Mouse (Mus musculus) forebrain, embryonic 11.5 days (tissue): ENCODE measurements around the gene Efs. TPM values are rescaled to one million over a fixed set of nuclear protein-coding genes. Genes with fewer than 3 reads are reported as not detected.
A peak's percentile ranks its signal among the peaks of the same experiment; 100 is the strongest.
"Not testable (repeated sequence)": the region's sequence is repeated elsewhere in the genome, so short reads cannot be mapped to it uniquely, and the experiment has no call there.

Experiments used
- ATAC-seq: fragments of 200-750 bp; cut with Nextera tagmentation; replicated peaks from 2 replicates; pipeline ENCODE4 v1.8.0; 2017; ENCODE audit warnings: moderate TSS enrichment; ENCODE audit not compliant: low FRiP score
- DNase-seq: peaks from one replicate; pipeline ENCODE4 v3.0.0-alpha.2; 2017; ENCODE audit warnings: low spot score
- H3K27ac ChIP-seq: fragments of 300-500 bp; sonication (generic); 2 replicates; pipeline ENCODE4 v1.5.1; 2014; ENCODE audit warnings: low read depth, low read length
- H3K27me3 ChIP-seq: fragments of 300-500 bp; sonication (generic); 2 replicates; pipeline ENCODE4 v1.6.1; 2014; ENCODE audit warnings: mild to moderate bottlenecking, low read length, mixed read lengths; ENCODE audit not compliant: control insufficient read depth, insufficient read depth
- H3K36me3 ChIP-seq: fragments of 300-500 bp; sonication (generic); 2 replicates; pipeline ENCODE4 v1.6.1; 2014; ENCODE audit warnings: mild to moderate bottlenecking, low read length, moderate library complexity, mixed read lengths; ENCODE audit not compliant: control insufficient read depth, insufficient read depth
- H3K4me1 ChIP-seq: fragments of 300-500 bp; sonication (generic); replicated peaks from 2 replicates; pipeline ENCODE4 v1.6.1; 2014; ENCODE audit warnings: low read length, mixed read lengths; ENCODE audit not compliant: control insufficient read depth, insufficient read depth
- H3K4me2 ChIP-seq: fragments of 300-500 bp; sonication (generic); 2 replicates; pipeline ENCODE4 v1.6.1; 2014; ENCODE audit warnings: low read depth, mild to moderate bottlenecking, low read length, moderate library complexity, mixed read lengths; ENCODE audit not compliant: severe bottlenecking
- H3K4me3 ChIP-seq: fragments of 300-500 bp; sonication (generic); 2 replicates; pipeline ENCODE4 v1.5.1; 2014; ENCODE audit warnings: low read depth, low read length
- H3K9ac ChIP-seq: fragments of 300-500 bp; sonication (generic); 2 replicates; pipeline ENCODE4 v1.6.1; 2014; ENCODE audit warnings: low read length
- H3K9me3 ChIP-seq: fragments of 300-500 bp; sonication (generic); 2 replicates; pipeline ENCODE4 v1.6.1; 2016; ENCODE audit warnings: low read length, mixed read lengths; ENCODE audit not compliant: control insufficient read depth
- WGBS: fragments of 180-500 bp; shearing (Covaris S2); extraction: QIAGEN DNeasy Blood & Tissue Kit; methylation state at CpG from one replicate; pipeline ENCODE4 v1.1.7; 2014; 5-methylcytosine and 5-hydroxymethylcytosine counted together
- polyA plus RNA-seq: library from polyadenylated mRNA; unstranded; fragments of >200 nt; fragmentation: Nextera tagmentation; extraction: Ambion mirVana; gene quantifications from 2 replicates; pipeline ENCODE4 v1.2.1, GENCODE M21; 2014

The Efs gene
- polyA plus RNA-seq, result 39.4 and 41.8 TPM in 2 replicates

DNA sequence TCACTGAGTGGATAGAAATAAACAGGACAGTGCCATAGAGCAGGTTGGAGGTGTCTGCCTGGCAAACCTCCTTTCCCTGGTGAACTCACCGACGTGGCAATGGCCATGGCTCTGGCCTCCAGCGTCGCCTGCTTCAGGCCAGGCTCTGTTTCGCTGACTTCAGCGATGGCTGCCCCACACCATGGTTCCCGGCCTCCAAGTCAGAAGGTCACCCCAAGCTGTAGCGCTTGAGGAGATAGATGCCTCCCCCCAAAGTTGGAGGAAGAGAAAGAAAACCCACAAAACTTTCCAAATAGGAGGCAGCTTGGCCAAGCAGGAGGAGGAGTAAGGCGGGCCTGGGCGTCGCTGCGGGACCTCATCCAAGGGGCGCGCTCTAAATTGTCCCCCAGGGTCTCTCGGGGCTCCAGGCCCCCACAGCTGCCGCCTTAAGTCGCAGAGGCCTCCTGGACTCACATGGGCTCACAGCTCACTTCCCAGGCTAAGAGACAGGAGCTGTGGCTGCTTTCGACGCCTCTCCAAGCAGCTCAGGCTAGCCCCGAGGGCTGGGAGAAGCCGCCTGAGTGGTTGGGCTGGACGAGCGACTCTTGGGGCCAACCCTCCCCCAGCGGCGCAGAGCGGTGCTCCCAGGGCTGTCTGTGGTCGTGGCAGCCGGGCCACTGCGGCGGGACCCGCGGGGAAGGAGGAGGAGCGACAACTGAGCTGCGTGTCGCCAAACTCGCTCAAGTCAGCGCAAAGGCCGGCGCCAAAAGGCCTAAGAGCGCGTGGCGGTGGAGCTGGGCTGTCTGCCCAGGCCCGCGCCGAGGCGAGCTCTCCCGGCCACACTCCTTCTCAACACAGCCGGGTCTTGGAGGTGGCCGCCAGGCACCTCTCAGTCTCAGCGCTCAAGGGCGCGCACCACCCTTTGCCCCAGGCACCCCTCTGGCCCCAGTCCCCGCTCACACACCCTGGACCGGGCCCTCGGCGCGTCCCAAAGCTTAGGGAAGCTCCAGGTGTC, at the start of gene Efs:
Gene Efs, minus strand, starts transcription at position 778 of the 994 bp plus-strand sequence.
- H3K4me1 ChIP-seq, result peaks cover 14% of the 10 kb centered on the region; the same call in 1 of the 2 replicates
- peak; percentile 53 for ATAC-seq
- 2% methylated on average over 57 of the region's 57 CpGs for WGBS
- peaks cover 16% of the 10 kb centered on the region for H3K36me3 ChIP-seq
- peak within 1 kb of the TSS; percentile 95 for H3K9ac ChIP-seq
- DNase-seq, result peak; percentile 85
- no peaks in the 10 kb centered on the region for H3K27me3 ChIP-seq
- peak within 1 kb of the TSS; percentile 98 for H3K27ac ChIP-seq
- H3K9me3 ChIP-seq, result peaks cover 14% of the 10 kb centered on the region
- peak within 1 kb of the TSS; percentile 52 for H3K4me3 ChIP-seq
- H3K4me2 ChIP-seq, result peak within 1 kb of the TSS; percentile 96

DNA sequence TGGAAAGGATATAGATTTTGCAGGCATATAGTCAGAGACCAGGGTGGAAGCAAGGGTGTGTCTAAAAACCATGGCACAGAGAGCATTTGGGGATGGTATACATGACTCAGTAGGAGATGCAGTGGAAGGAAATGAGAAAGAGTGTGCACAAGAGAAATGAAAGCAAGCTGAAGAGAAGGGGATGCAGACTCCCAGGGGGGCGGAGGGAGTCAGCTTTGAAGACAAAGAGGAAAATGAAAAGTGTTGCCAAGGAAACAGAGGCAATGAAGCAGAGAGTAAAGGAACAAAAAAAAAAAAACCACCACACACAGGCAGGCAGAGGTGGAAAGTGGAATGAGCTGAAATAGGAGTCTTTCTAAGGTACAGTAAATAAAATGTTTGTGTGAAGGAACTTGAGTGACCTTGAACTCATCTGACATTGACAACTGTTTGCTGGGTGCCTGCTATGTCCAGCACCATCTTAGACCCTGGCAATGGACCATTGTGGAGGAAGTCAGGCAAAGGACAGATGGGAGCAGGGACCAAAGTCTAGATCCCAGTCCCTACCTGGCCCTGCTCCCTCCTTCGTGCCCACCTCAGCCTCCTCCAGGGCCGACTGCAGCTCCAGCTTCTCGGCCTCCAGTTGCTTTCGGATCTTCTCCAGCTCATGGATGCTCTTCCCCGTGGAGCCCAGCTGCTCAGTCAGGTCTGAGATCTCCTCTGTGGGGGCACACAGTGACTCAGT, 48.3 kb upstream of the Efs start:
- Histone ChIP-seq H3K4me2 (no peak overlapping the region), H3K4me3 (no peak overlapping the region), H3K27ac (no peak overlapping the region), H3K36me3 (no peaks in the 10 kb centered on the region), H3K27me3 (no peaks in the 10 kb centered on the region), H3K9ac (no peak overlapping the region), H3K9me3 (no peaks in the 10 kb centered on the region), H3K4me1 (0 out of 2 replicates have a peak, but pooled peaks cover 3% of the 10 kb centered on the region)
- DNase-seq, result no peak
- no peak for ATAC-seq
- 74% methylated on average over 6 of the region's 6 CpGs for WGBS

DNA sequence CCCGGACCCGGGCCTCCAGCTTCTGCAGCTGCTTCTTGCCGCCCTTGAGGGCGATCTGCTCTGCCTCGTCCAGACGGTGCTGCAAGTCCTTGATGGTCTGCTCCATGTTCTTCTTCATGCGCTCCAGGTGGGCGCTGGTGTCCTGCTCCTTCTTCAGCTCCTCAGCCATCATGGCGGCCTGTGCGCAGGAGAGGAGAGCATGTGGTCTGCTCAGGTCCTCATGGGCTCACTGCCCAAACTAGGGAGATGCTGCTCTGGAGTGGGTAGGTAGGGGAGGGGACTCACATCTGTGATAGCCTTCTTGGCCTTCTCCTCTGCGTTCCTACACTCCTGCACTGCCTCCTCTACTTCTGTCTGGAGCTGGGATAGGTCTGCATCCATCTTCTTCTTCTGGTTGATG, 46.9 kb upstream of the Efs start:
- not testable (repeated sequence) for H3K4me1 ChIP-seq, H3K4me3 ChIP-seq, ATAC-seq, H3K4me2 ChIP-seq, H3K36me3 ChIP-seq, H3K9ac ChIP-seq, DNase-seq, H3K27me3 ChIP-seq, H3K27ac ChIP-seq, H3K9me3 ChIP-seq
- 94% methylated on average over 7 of the region's 11 CpGs for WGBS

DNA sequence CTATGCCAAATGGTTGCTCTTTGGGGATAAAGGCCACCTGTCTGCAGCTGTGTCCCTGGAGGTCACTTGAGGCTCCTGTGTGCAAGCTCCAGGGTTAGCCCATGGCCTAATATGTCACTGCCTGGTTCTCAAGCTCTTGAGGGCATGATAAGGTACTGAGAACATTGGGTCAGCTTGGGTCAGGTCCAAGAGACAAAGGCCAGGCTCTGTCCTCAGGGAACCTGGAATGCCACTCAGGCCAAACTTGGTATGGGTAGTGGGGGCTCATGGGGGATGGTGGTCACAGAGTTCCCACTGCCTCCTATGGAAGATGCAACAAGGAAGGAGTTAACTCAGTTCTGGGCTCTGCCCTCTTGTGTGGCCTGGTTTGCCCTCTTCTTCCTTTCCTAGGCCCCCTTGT, 42.4 kb upstream of the Efs start:
- Histone ChIP-seq H3K27me3 (no peaks in the 10 kb centered on the region), H3K9ac (no peak overlapping the region), H3K9me3 (no peaks in the 10 kb centered on the region), H3K4me2 (no peak overlapping the region), H3K4me1 (no peaks in the 10 kb centered on the region), H3K27ac (no peak overlapping the region), H3K36me3 (no peaks in the 10 kb centered on the region), H3K4me3 (no peak overlapping the region)
- no peak for DNase-seq
- no peak for ATAC-seq

DNA sequence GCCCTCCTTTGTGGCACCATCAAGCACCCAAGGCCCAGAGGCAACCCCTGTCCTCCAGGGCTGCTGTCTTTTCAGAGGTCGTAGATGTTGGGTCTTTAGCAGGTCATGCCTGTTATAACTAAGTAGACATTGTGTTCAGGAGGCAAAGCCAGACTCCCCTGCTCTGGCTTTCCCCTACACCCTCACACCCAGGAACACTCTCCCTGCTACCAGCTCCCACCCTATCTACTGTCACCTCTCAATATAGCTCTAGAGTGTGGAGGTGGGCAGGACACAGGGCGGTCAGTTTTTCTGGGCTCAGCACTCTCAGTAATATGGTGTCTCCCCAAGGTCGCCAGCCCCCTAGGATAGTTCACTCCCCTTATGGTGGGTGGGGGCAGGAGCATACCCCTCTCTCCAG, 41.9 kb upstream of the Efs start:
- WGBS, result 85% methylated on average over 3 of the region's 3 CpGs
- no peak overlapping the region for H3K4me3 ChIP-seq
- H3K27ac ChIP-seq, result no peak overlapping the region
- no peak overlapping the region for H3K4me2 ChIP-seq
- H3K27me3 ChIP-seq, result no peaks in the 10 kb centered on the region
- H3K9ac ChIP-seq, result no peak overlapping the region
- no peaks in the 10 kb centered on the region for H3K4me1 ChIP-seq
- no peaks in the 10 kb centered on the region for H3K9me3 ChIP-seq
- no peaks in the 10 kb centered on the region for H3K36me3 ChIP-seq
- ATAC-seq (no peak), DNase-seq (no peak)

DNA sequence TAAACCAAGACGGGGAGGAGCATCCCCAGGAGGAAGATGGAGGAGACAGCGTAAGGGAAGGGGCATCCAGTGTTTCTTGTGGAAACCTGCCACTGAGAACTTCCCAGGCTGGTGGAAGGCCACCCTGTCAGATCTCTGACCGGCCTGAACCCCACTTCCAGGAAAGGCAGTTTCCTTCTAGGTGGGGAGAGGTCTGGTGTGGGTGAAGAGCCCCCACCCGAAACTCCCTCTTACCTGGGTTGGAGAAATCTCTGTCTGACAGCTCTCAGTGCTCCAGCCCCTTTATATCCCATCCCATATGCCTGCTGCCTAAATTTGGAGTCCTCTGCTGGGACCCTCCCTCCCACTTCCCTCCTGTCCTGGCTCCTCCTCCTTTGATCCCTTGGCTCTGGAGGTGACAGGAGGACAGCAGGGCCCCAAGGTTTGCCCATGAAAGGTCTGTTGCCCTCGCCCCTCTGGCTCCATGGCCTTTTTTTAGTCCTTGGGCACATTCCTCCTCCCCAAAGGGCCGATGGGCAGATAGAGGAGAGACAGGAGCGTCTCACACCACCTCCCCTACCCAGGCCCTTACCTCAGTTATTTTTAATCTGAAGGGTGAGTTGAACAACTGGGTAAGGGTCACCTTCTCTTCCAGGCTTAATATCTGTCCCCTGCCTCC, 40.5 kb upstream of the Efs start, which contains the start of gene Myh6:
Gene Myh6, minus strand, starts transcription at position 608 of the 658 bp plus-strand sequence.
- ATAC-seq (no peak), DNase-seq (no peak)
- no peaks in the 10 kb centered on the region for H3K27me3 ChIP-seq
- no peaks in the 10 kb centered on the region for H3K9me3 ChIP-seq
- H3K9ac ChIP-seq, result no peak within 1 kb of the TSS
- no peak within 1 kb of the TSS for H3K27ac ChIP-seq
- H3K4me1 ChIP-seq, result no peaks in the 10 kb centered on the region
- H3K4me2 ChIP-seq, result no peak within 1 kb of the TSS
- WGBS, result 81% methylated on average over 7 of the region's 7 CpGs
- H3K4me3 ChIP-seq, result no peak within 1 kb of the TSS
- no peaks in the 10 kb centered on the region for H3K36me3 ChIP-seq

DNA sequence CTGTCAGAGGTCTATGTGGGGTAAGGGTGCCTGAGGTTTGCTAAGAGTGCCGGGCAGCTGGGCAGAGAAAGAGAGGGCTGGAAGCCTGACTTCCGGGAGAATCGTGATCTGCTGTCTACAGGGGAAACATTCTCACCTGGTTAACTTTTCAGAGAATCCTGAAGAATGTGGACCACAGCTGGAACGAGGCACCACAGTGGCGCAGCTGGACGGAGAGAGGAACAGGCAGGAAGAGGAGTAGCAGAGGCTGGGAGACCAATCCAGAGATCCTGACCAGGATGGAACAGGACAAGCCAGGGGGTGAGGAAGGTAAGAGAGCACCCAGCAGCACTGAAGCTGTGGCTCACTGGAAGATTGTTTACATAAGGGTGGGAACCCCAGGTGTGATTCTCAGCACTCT, 39.7 kb upstream of the Efs start:
- Histone ChIP-seq H3K27me3 (no peaks in the 10 kb centered on the region), H3K4me1 (no peaks in the 10 kb centered on the region), H3K9ac (no peak overlapping the region), H3K4me2 (no peak overlapping the region), H3K36me3 (no peaks in the 10 kb centered on the region), H3K9me3 (no peaks in the 10 kb centered on the region), H3K27ac (no peak overlapping the region), H3K4me3 (no peak overlapping the region)
- no peak for DNase-seq
- ATAC-seq, result no peak
- WGBS, result 77% methylated on average over 6 of the region's 6 CpGs

DNA sequence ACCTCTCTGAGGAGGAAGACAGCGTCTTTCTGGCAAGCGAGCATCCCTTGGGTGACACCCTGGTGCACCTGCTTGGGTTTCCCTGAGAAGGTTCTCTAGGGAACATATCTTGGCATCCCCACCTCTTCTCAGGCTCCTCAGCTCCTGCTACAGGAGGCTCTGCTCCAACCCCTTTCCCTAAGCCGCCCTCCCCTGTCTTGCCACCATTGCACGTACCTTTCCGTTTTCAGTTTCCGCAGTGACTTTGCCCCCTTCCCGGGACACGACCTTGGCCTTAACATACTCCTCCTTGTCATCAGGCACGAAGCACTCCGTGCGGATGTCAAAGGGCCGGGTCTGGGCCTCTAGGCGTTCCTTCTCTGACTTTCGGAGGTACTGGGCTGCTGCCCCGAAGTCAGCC, 39.1 kb upstream of the Efs start:
- Histone ChIP-seq H3K27me3 (no peaks in the 10 kb centered on the region), H3K4me3 (no peak overlapping the region), H3K36me3 (no peaks in the 10 kb centered on the region), H3K9me3 (no peaks in the 10 kb centered on the region), H3K4me1 (no peaks in the 10 kb centered on the region), H3K27ac (no peak overlapping the region), H3K9ac (no peak overlapping the region), H3K4me2 (no peak overlapping the region)
- DNase-seq, result no peak
- WGBS, result 88% methylated on average over 15 of the region's 15 CpGs
- ATAC-seq, result no peak
